8 mouse cellular contexts compared by ENCODE assay signal in genomic region chr4:134591506-134592061, GRCm38 (mm10). TPM values are rescaled to one million over a fixed set of nuclear protein-coding genes. Genes with fewer than 3 reads are reported as not detected.
DNase-seq lines count a peak whose midpoint lies in the region; ATAC-seq and TF ChIP-seq lines count a peak whose summit lies in the region.

No protein-coding gene starts in this region.

- no peak overlapping the region for H3K4me2 ChIP-seq in heart, embryonic 12.5 days
- no peak overlapping the region for H3K4me2 ChIP-seq in kidney, postnatal 0 days (ENCODE audit: low read length)
- H3K4me2 ChIP-seq in midbrain, embryonic 14.5 days (ENCODE audit: low read length) = no peak overlapping the region

- WGBS in heart, embryonic 12.5 days = 72% methylated on average over 11 of the region's 11 CpGs
- 17% methylated on average over 11 of the region's 11 CpGs for WGBS in kidney, postnatal 0 days
- 37% methylated on average over 11 of the region's 11 CpGs for WGBS in midbrain, embryonic 14.5 days

- H3K27ac ChIP-seq in heart, embryonic 12.5 days (ENCODE audit: poor library complexity, severe bottlenecking) = no peak overlapping the region
- H3K27ac ChIP-seq in kidney, postnatal 0 days = peak overlapping the region; percentile 8; the same call in 1 of the 2 replicates
- H3K27ac ChIP-seq in midbrain, embryonic 14.5 days (replicated peaks; ENCODE audit: low read depth, low read length) = peak overlapping the region; percentile 55

- no peak for TF ChIP-seq CTCF in kidney, postnatal 0 days (IDR thresholded peaks at IDR 0.05; ENCODE audit: low read depth)

- H3K4me1 ChIP-seq in heart, embryonic 12.5 days (replicated peaks) = peaks cover 33% of the 10 kb centered on the region
- peaks cover 11% of the 10 kb centered on the region; the same call in 1 of the 2 replicates for H3K4me1 ChIP-seq in kidney, postnatal 0 days (replicated peaks; ENCODE audit: insufficient read depth, low read length)
- peaks cover 17% of the 10 kb centered on the region for H3K4me1 ChIP-seq in midbrain, embryonic 14.5 days (ENCODE audit: control insufficient read depth, insufficient read depth, low read length)

- peak; percentile 35 for DNase-seq in urinary bladder, adult 2 months (ENCODE audit: low spot score)
- DNase-seq in urinary bladder, adult 18-20 months (ENCODE audit: low spot score in 2 of 2) = no peak
- peak; percentile 59 to 90 for DNase-seq in cerebellum, postnatal 4 days (ENCODE audit: low spot score in 2 of 2)
- DNase-seq in kidney, postnatal 0 days (ENCODE audit: low spot score) = peak; percentile 60
- peak; percentile 77 for DNase-seq in midbrain, embryonic 14.5 days
- DNase-seq in thymus, postnatal 14 days = no peak

- H3K36me3 ChIP-seq in heart, embryonic 12.5 days = peaks cover 11% of the 10 kb centered on the region
- H3K36me3 ChIP-seq in kidney, postnatal 0 days (ENCODE audit: insufficient read depth, low read length) = 0 out of 2 replicates have a peak, but pooled peaks cover 2% of the 10 kb centered on the region
- H3K36me3 ChIP-seq in midbrain, embryonic 14.5 days (ENCODE audit: control insufficient read depth, insufficient read depth, low read length) = no peaks in the 10 kb centered on the region

- H3K4me3 ChIP-seq in heart, embryonic 12.5 days = no peak overlapping the region
- no peak overlapping the region for H3K4me3 ChIP-seq in kidney, postnatal 0 days (replicated peaks; ENCODE audit: low read depth, low read length)
- H3K4me3 ChIP-seq in midbrain, embryonic 14.5 days (replicated peaks; ENCODE audit: low read depth, low read length) = no peak overlapping the region

- no peak for ATAC-seq in heart, embryonic 12.5 days (ENCODE audit: insufficient number of reproducible peaks, low FRiP score)
- peak; percentile 47; the same call in 1 of the 2 replicates for ATAC-seq in kidney, postnatal 0 days (replicated peaks; ENCODE audit: low FRiP score, low read depth)
- ATAC-seq in midbrain, embryonic 14.5 days (ENCODE audit: low FRiP score, low TSS enrichment) = peak; percentile 43; the same call in 1 of the 2 replicates
- ATAC-seq in megakaryocyte, adult 5-6 weeks (ENCODE audit: poor library complexity, severe bottlenecking) = no peak

- no peaks in the 10 kb centered on the region for H3K27me3 ChIP-seq in heart, embryonic 12.5 days (replicated peaks)
- H3K27me3 ChIP-seq in kidney, postnatal 0 days (ENCODE audit: insufficient read depth, low read length) = no peaks in the 10 kb centered on the region
- H3K27me3 ChIP-seq in midbrain, embryonic 14.5 days (ENCODE audit: control insufficient read depth, insufficient read depth, low read length) = no peaks in the 10 kb centered on the region

- H3K9me3 ChIP-seq in heart, embryonic 12.5 days (replicated peaks) = peaks cover 6% of the 10 kb centered on the region; the same call in 1 of the 2 replicates
- no peaks in the 10 kb centered on the region for H3K9me3 ChIP-seq in kidney, postnatal 0 days (replicated peaks; ENCODE audit: low read length)
- no peaks in the 10 kb centered on the region for H3K9me3 ChIP-seq in midbrain, embryonic 14.5 days (ENCODE audit: control insufficient read depth, low read length)

- H3K9ac ChIP-seq in heart, embryonic 12.5 days = peak overlapping the region; percentile 17; the same call in 1 of the 2 replicates
- no peak overlapping the region for H3K9ac ChIP-seq in kidney, postnatal 0 days (ENCODE audit: low read depth, low read length)
- H3K9ac ChIP-seq in midbrain, embryonic 14.5 days (replicated peaks; ENCODE audit: low read length) = no peak overlapping the region

RNA-seq across cellular contexts. Expression of gene Selenon, which starts 39.6 kb away (rescaled TPM):
- 25.8 and 33.1 TPM in 2 replicates for polyA plus RNA-seq in urinary bladder, adult 2 months (2012; rRNA removed)
- 31.7 and 31.9 TPM in 2 replicates for polyA plus RNA-seq in heart, embryonic 12.5 days (2016; fragmentation: Nextera tagmentation; extraction: Ambion mirVana)
- 13.9 and 27.9 TPM in 2 replicates for polyA plus RNA-seq in kidney, postnatal 0 days (2015; fragmentation: Nextera tagmentation; extraction: Ambion mirVana)
- 14.2 and 15.9 TPM in 2 replicates for polyA plus RNA-seq in midbrain, embryonic 14.5 days (2014; fragmentation: Nextera tagmentation; extraction: Ambion mirVana)
- 24.9 and 25.4 TPM in 2 replicates for total RNA-seq in megakaryocyte, adult 5-6 weeks (2015)
- total RNA-seq in megakaryocyte, adult 5-6 weeks (2017) = 6.3 and 8.2 TPM in 2 replicates

RNA-seq across cellular contexts. Expression of gene Mtfr1l, which starts 56.4 kb away (rescaled TPM):
- 153 and 165 TPM in 2 replicates for polyA plus RNA-seq in urinary bladder, adult 2 months (2012; rRNA removed)
- 151 and 156 TPM in 2 replicates for polyA plus RNA-seq in heart, embryonic 12.5 days (2016; fragmentation: Nextera tagmentation; extraction: Ambion mirVana)
- polyA plus RNA-seq in kidney, postnatal 0 days (2015; fragmentation: Nextera tagmentation; extraction: Ambion mirVana) = 137 and 141 TPM in 2 replicates
- polyA plus RNA-seq in midbrain, embryonic 14.5 days (2014; fragmentation: Nextera tagmentation; extraction: Ambion mirVana) = 181 and 185 TPM in 2 replicates
- 40.4 and 48.1 TPM in 2 replicates for total RNA-seq in megakaryocyte, adult 5-6 weeks (2015)
- total RNA-seq in megakaryocyte, adult 5-6 weeks (2017) = 33.6 and 38.3 TPM in 2 replicates

Comparison
In these comparisons a context has a peak if more than half of its experiments do, and no peak if none do; other contexts are left out.
1. DNase-seq: peak in urinary bladder, adult 2 months (single experiment), cerebellum, postnatal 4 days (2 of 2), kidney, postnatal 0 days (single experiment) and midbrain, embryonic 14.5 days (single experiment); none in urinary bladder, adult 18-20 months (0 of 2) and thymus, postnatal 14 days (single experiment).
2. ATAC-seq: peak in kidney, postnatal 0 days (single experiment) and midbrain, embryonic 14.5 days (single experiment); none in heart, embryonic 12.5 days (single experiment) and megakaryocyte, adult 5-6 weeks (single experiment).